Mouse (Mus musculus) T-helper 1 cell (primary cell): ENCODE data around the gene Ogfr.

ENCODE experiments used
- in situ Hi-C: fragments of 300-600 bp; cut with MboI, MseI; formaldehyde crosslinking; loops from one replicate; pipeline ENCODE4 v1.15.1; 2025; ENCODE audit warnings: high pct_unique_total_duplicates

Gene Ogfr

GRCm38 (mm10) chr2:180600569-180601021 lies 11.6 kb downstream of the Ogfr start:
- in situ Hi-C loops, result no loop called here

GRCm38 (mm10) chr2:180604781-180605180 lies 15.7 kb downstream of the Ogfr start:
- in situ Hi-C loops, result no loop called here

GRCm38 (mm10) chr2:180610283-180610682 lies 21.2 kb downstream of the Ogfr start:
- in situ Hi-C loops, result no loop called here

GRCm38 (mm10) chr2:180611882-180612281 lies 22.8 kb downstream of the Ogfr start:
- in situ Hi-C loops, result no loop called here

- in situ Hi-C loops, result no loop called here
Measured at GRCm38 (mm10) chr2:180641576-180642554, 52.8 kb downstream of the Ogfr start.

GRCm38 (mm10) chr2:180642555-180643260 lies 53.7 kb downstream of the Ogfr start, which contains the start of gene Tcfl5:
TSS of gene Tcfl5 (minus strand) at chr2:180642708.
- in situ Hi-C loops, result no loop called here

- in situ Hi-C loops, result no loop called here
Measured at GRCm38 (mm10) chr2:180643626-180644025, 54.6 kb downstream of the Ogfr start.
